Mouse (Mus musculus): ENCODE measurements at regions not wholly inside any gene's neighbourhood (a gene's known extent, or its start where the extent isn't known, plus 50 kb on each side); places are given as distances from the start of the nearest gene placed in this dataset.

GRCm38 (mm10) chr2:102956858-102957242 is 55.4 kb upstream of the Cd44 start:
- WGBS = 86% methylated on average over 6 of the region's 6 CpGs
- DNase-seq (ENCODE audit: extremely low read depth, low read depth, low spot score) = no peak
- no peak overlapping the region for H3K9ac ChIP-seq (ENCODE audit: low read depth, low read length)
- no peaks in the 10 kb centered on the region for H3K36me3 ChIP-seq (ENCODE audit: control insufficient read depth, insufficient read depth, low read length)
- no peak for TF ChIP-seq POLR2A (IDR thresholded peaks at IDR 0.05; ENCODE audit: extremely low read depth, insufficient read depth, low read length)
- no peak for TF ChIP-seq CTCF (IDR thresholded peaks at IDR 0.05; ENCODE audit: low read depth, low read length)
- no peak overlapping the region for H3K27ac ChIP-seq (replicated peaks; ENCODE audit: insufficient read depth, low read depth, low read length)
- H3K27me3 ChIP-seq (ENCODE audit: control insufficient read depth, insufficient read depth, low read length) = no peaks in the 10 kb centered on the region
- H3K79me2 ChIP-seq (ENCODE audit: control insufficient read depth, insufficient read depth, low read length) = no peaks in the 10 kb centered on the region
- no peak overlapping the region for H3K4me3 ChIP-seq (ENCODE audit: insufficient read depth, low read depth, low read length)
- no peaks in the 10 kb centered on the region for H3K4me1 ChIP-seq (ENCODE audit: control insufficient read depth, insufficient read depth, low read length)

DNA sequence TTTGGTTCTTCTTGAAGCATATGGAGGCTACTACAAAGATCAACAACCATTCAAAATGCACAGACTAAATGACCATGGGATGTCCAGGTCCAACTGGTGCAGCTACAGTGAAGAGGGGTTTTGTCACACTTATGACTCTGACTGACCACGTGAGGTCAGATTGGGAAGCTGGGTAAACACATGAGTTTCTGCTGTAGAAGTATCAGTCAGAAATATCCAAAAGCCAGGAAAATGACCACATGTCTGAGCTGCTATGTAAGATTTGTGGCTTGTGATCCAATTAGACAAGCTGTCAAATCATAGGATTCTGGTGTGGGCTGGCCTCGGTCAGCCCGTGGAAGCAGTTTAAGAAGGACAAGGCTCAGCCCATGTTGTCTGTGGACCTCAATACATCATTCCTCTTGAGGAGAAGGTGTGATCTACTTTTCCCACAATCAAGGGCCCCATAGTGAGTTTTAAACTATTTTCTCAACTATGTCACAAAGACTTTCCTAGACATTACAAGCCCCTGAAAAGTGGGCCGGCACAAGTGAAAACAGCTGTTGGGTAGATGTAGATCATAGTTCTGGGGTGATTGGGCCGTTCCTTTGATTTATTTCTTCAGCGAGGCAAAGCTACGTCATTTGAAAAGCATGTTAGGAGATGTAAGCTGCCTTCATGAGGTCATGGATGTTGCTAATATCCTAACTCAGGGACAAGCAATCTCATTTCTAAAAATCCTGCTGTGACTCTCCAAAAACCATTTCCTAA is 54.8 kb upstream of the Cd44 start:
- Histone ChIP-seq H3K36me3 (ENCODE audit: control insufficient read depth, insufficient read depth, low read length) (no peaks in the 10 kb centered on the region), H3K9ac (ENCODE audit: low read depth, low read length) (no peak overlapping the region), H3K79me2 (ENCODE audit: control insufficient read depth, insufficient read depth, low read length) (no peaks in the 10 kb centered on the region), H3K4me1 (ENCODE audit: control insufficient read depth, insufficient read depth, low read length) (no peaks in the 10 kb centered on the region), H3K27me3 (ENCODE audit: control insufficient read depth, insufficient read depth, low read length) (no peaks in the 10 kb centered on the region), H3K27ac (replicated peaks; ENCODE audit: insufficient read depth, low read depth, low read length) (no peak overlapping the region), H3K4me3 (ENCODE audit: insufficient read depth, low read depth, low read length) (no peak overlapping the region)
- WGBS = 85% methylated on average over 7 of the region's 7 CpGs
- no peak for TF ChIP-seq POLR2A (IDR thresholded peaks at IDR 0.05; ENCODE audit: extremely low read depth, insufficient read depth, low read length)
- TF ChIP-seq CTCF (IDR thresholded peaks at IDR 0.05; ENCODE audit: low read depth, low read length) = no peak
- DNase-seq (ENCODE audit: extremely low read depth, low read depth, low spot score) = no peak

GRCm38 (mm10) chr2:102955232-102955631 is 53.8 kb upstream of the Cd44 start:
- no peak for DNase-seq (ENCODE audit: extremely low read depth, low read depth, low spot score)
- WGBS = 74% methylated on average over 4 of the region's 4 CpGs

More at GRCm38 (mm10) chr2:102955232-102955631, 53.8 kb upstream of the Cd44 start:
- Histone ChIP-seq H3K4me3 (ENCODE audit: insufficient read depth, low read depth, low read length) (no peak overlapping the region), H3K36me3 (ENCODE audit: control insufficient read depth, insufficient read depth, low read length) (no peaks in the 10 kb centered on the region), H3K4me1 (ENCODE audit: control insufficient read depth, insufficient read depth, low read length) (no peaks in the 10 kb centered on the region), H3K9ac (ENCODE audit: low read depth, low read length) (no peak overlapping the region), H3K27me3 (ENCODE audit: control insufficient read depth, insufficient read depth, low read length) (no peaks in the 10 kb centered on the region), H3K79me2 (ENCODE audit: control insufficient read depth, insufficient read depth, low read length) (no peaks in the 10 kb centered on the region), H3K27ac (replicated peaks; ENCODE audit: insufficient read depth, low read depth, low read length) (no peak overlapping the region)
- TF ChIP-seq POLR2A (IDR thresholded peaks at IDR 0.05; ENCODE audit: extremely low read depth, insufficient read depth, low read length) (no peak), CTCF (IDR thresholded peaks at IDR 0.05; ENCODE audit: low read depth, low read length) (no peak)
